8 mouse cellular contexts compared by ENCODE assay signal in the genomic region with DNA sequence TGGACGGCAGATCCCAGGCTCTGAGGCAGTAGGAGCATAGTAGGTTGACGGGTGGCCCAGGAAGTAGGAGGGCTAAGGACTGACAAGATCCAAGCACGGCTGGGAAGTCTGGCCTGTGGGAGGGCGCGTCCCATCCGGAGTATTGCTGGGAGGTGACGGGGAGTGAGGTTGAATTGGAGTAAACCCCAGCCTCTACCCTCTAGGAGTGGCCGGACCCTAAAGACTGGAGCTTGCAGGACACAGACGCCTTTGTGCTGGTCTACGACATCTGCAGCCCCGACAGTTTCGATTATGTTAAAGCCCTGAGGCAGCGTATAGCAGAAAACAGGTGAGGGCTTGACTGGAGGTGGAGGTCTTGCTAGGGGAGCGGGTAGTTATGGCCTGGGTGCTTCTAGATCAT. TPM values are rescaled to one million over a fixed set of nuclear protein-coding genes. Genes with fewer than 3 reads are reported as not detected.
DNase-seq lines count a peak whose midpoint lies in the region; ATAC-seq and TF ChIP-seq lines count a peak whose summit lies in the region.

No protein-coding gene starts in this region.

- no peak for TF ChIP-seq POLR2A in limb, embryonic 14.5 days (IDR thresholded peaks at IDR 0.05; ENCODE audit: borderline replicate concordance, extremely low read depth, insufficient read depth, insufficient read length)

- peaks cover 58% of the 10 kb centered on the region for H3K4me1 ChIP-seq in heart, embryonic 15.5 days (replicated peaks)
- peaks cover 41% of the 10 kb centered on the region for H3K4me1 ChIP-seq in lung, postnatal 0 days (ENCODE audit: insufficient read depth, low read depth, low read length)
- H3K4me1 ChIP-seq in embryonic facial prominence, embryonic 11.5 days (ENCODE audit: control insufficient read depth, insufficient read depth, low read length), result peaks cover 17% of the 10 kb centered on the region
- H3K4me1 ChIP-seq in limb, embryonic 14.5 days (ENCODE audit: control insufficient read depth, insufficient read depth, low read length), result peaks cover 45% of the 10 kb centered on the region

- TF ChIP-seq EP300 in lung, postnatal 0 days (IDR thresholded peaks at IDR 0.05), result no peak

- no peak overlapping the region for H3K4me2 ChIP-seq in heart, embryonic 15.5 days
- 0 out of 2 replicates have a peak overlapping the region, but pooled peaks have one; percentile 8 for H3K4me2 ChIP-seq in lung, postnatal 0 days (replicated peaks; ENCODE audit: low read depth, low read length)
- no peak overlapping the region for H3K4me2 ChIP-seq in embryonic facial prominence, embryonic 11.5 days (ENCODE audit: low read depth, low read length)
- H3K4me2 ChIP-seq in limb, embryonic 14.5 days (replicated peaks; ENCODE audit: low read depth, low read length, severe bottlenecking), result peak overlapping the region; percentile 94; the same call in 1 of the 2 replicates

- peak overlapping the region; percentile 0; the same call in 1 of the 2 replicates for H3K4me3 ChIP-seq in heart, embryonic 15.5 days
- H3K4me3 ChIP-seq in lung, postnatal 0 days (ENCODE audit: low read depth, low read length), result no peak overlapping the region
- H3K4me3 ChIP-seq in embryonic facial prominence, embryonic 11.5 days (ENCODE audit: low read depth, low read length), result no peak overlapping the region
- H3K4me3 ChIP-seq in limb, embryonic 14.5 days (replicated peaks; ENCODE audit: low read length), result peak overlapping the region; percentile 53

- ATAC-seq in heart, embryonic 15.5 days (replicated peaks; ENCODE audit: insufficient number of reproducible peaks, insufficient read depth, low FRiP score, low read depth), result no peak
- ATAC-seq in lung, postnatal 0 days, result no peak
- no peak for ATAC-seq in embryonic facial prominence, embryonic 11.5 days (replicated peaks; ENCODE audit: insufficient number of reproducible peaks, low FRiP score, low TSS enrichment, low read depth)
- no peak for ATAC-seq in limb, embryonic 14.5 days (ENCODE audit: low FRiP score, low read depth)

- H3K36me3 ChIP-seq in heart, embryonic 15.5 days, result no peaks in the 10 kb centered on the region
- peaks cover 4% of the 10 kb centered on the region; the same call in 1 of the 2 replicates for H3K36me3 ChIP-seq in lung, postnatal 0 days (ENCODE audit: insufficient read depth, low read length)
- no peaks in the 10 kb centered on the region for H3K36me3 ChIP-seq in embryonic facial prominence, embryonic 11.5 days (replicated peaks; ENCODE audit: control insufficient read depth, insufficient read depth, low read depth, low read length)
- peaks cover 21% of the 10 kb centered on the region for H3K36me3 ChIP-seq in limb, embryonic 14.5 days (ENCODE audit: control insufficient read depth, insufficient read depth, low read length)

- TF ChIP-seq CTCF in lung, postnatal 0 days (IDR thresholded peaks at IDR 0.05), result no peak

- no peak overlapping the region for H3K27ac ChIP-seq in heart, embryonic 15.5 days
- no peak overlapping the region for H3K27ac ChIP-seq in lung, postnatal 0 days (ENCODE audit: low read length)
- no peak overlapping the region for H3K27ac ChIP-seq in embryonic facial prominence, embryonic 11.5 days (replicated peaks; ENCODE audit: low read depth, low read length)
- H3K27ac ChIP-seq in limb, embryonic 14.5 days (replicated peaks; ENCODE audit: low read depth, low read length), result no peak overlapping the region

- H3K9ac ChIP-seq in heart, embryonic 15.5 days, result no peak overlapping the region
- H3K9ac ChIP-seq in lung, postnatal 0 days (replicated peaks; ENCODE audit: low read depth), result no peak overlapping the region
- no peak overlapping the region for H3K9ac ChIP-seq in embryonic facial prominence, embryonic 11.5 days (replicated peaks; ENCODE audit: low read length)
- no peak overlapping the region for H3K9ac ChIP-seq in limb, embryonic 14.5 days (ENCODE audit: low read depth, low read length, severe bottlenecking)

- H3K27me3 ChIP-seq in heart, embryonic 15.5 days, result peaks cover 80% of the 10 kb centered on the region
- H3K27me3 ChIP-seq in lung, postnatal 0 days (replicated peaks; ENCODE audit: insufficient read depth, low read length), result peaks cover 49% of the 10 kb centered on the region
- peaks cover 87% of the 10 kb centered on the region for H3K27me3 ChIP-seq in embryonic facial prominence, embryonic 11.5 days (ENCODE audit: control insufficient read depth, insufficient read depth, low read length)
- peaks cover 83% of the 10 kb centered on the region for H3K27me3 ChIP-seq in limb, embryonic 14.5 days (ENCODE audit: control insufficient read depth, insufficient read depth, low read length)

- no peaks in the 10 kb centered on the region for H3K9me3 ChIP-seq in heart, embryonic 15.5 days (replicated peaks)
- H3K9me3 ChIP-seq in lung, postnatal 0 days (ENCODE audit: low read length), result no peaks in the 10 kb centered on the region
- no peaks in the 10 kb centered on the region for H3K9me3 ChIP-seq in embryonic facial prominence, embryonic 11.5 days (replicated peaks; ENCODE audit: control insufficient read depth, low read length)
- no peaks in the 10 kb centered on the region for H3K9me3 ChIP-seq in limb, embryonic 14.5 days (ENCODE audit: control insufficient read depth, low read length)

- WGBS in heart, embryonic 15.5 days, result 25% methylated on average over 14 of the region's 14 CpGs
- 32% methylated on average over 14 of the region's 14 CpGs for WGBS in lung, postnatal 0 days
- WGBS in embryonic facial prominence, embryonic 11.5 days, result 17% methylated on average over 14 of the region's 14 CpGs
- 11% methylated on average over 14 of the region's 14 CpGs for WGBS in limb, embryonic 14.5 days

- no peak for DNase-seq in heart, adult 9 months (ENCODE audit: low spot score in 2 of 2)
- no peak for DNase-seq in lung, postnatal 0 days (ENCODE audit: low spot score)
- no peak for DNase-seq in lung, postnatal 36 days
- DNase-seq in embryonic facial prominence, embryonic 11.5 days (ENCODE audit: low spot score), result peak; percentile 34
- no peak for DNase-seq in limb, embryonic 14.5 days (ENCODE audit: low spot score)
- no peak for DNase-seq in MN1 (ENCODE audit: low spot score)
- DNase-seq in embryo, embryonic 11 days, result no peak

RNA-seq across cellular contexts. Expression of gene Rasl10a, which starts 1.3 kb away (rescaled TPM):
- 0.96 and 1.1 TPM in 2 replicates for polyA plus RNA-seq in heart, embryonic 15.5 days (2015; fragmentation: Nextera tagmentation; extraction: Ambion mirVana)
- polyA plus RNA-seq in lung, postnatal 0 days (2015; fragmentation: Nextera tagmentation; extraction: Ambion mirVana), result 2.3 and 2.5 TPM in 2 replicates
- 0.49 and 0.63 TPM in 2 replicates for polyA plus RNA-seq in embryonic facial prominence, embryonic 11.5 days (2014; fragmentation: Nextera tagmentation; extraction: Ambion mirVana)
- 8.6 and 11.2 TPM in 2 replicates for polyA plus RNA-seq in limb, embryonic 14.5 days (2012; rRNA removed)
- polyA plus RNA-seq in limb, embryonic 14.5 days (2014; fragmentation: Nextera tagmentation; extraction: Ambion mirVana), result 5.9 and 6.6 TPM in 2 replicates

RNA-seq across cellular contexts. Expression of gene Gas2l1, which starts 5.9 kb away (rescaled TPM):
- 19.4 and 28.2 TPM in 2 replicates for polyA plus RNA-seq in heart, embryonic 15.5 days (2015; fragmentation: Nextera tagmentation; extraction: Ambion mirVana)
- 31.2 and 33.3 TPM in 2 replicates for polyA plus RNA-seq in lung, postnatal 0 days (2015; fragmentation: Nextera tagmentation; extraction: Ambion mirVana)
- 24.1 and 27.8 TPM in 2 replicates for polyA plus RNA-seq in embryonic facial prominence, embryonic 11.5 days (2014; fragmentation: Nextera tagmentation; extraction: Ambion mirVana)
- polyA plus RNA-seq in limb, embryonic 14.5 days (2012; rRNA removed), result 41.4 and 54.1 TPM in 2 replicates
- 38.0 and 43.9 TPM in 2 replicates for polyA plus RNA-seq in limb, embryonic 14.5 days (2014; fragmentation: Nextera tagmentation; extraction: Ambion mirVana)

RNA-seq across cellular contexts. Expression of gene Rhbdd3, which starts 39.5 kb away (rescaled TPM):
- 26.2 and 30.9 TPM in 2 replicates for polyA plus RNA-seq in heart, embryonic 15.5 days (2015; fragmentation: Nextera tagmentation; extraction: Ambion mirVana)
- polyA plus RNA-seq in lung, postnatal 0 days (2015; fragmentation: Nextera tagmentation; extraction: Ambion mirVana), result 17.0 and 19.4 TPM in 2 replicates
- 15.3 and 21.4 TPM in 2 replicates for polyA plus RNA-seq in embryonic facial prominence, embryonic 11.5 days (2014; fragmentation: Nextera tagmentation; extraction: Ambion mirVana)
- 48.1 and 63.9 TPM in 2 replicates for polyA plus RNA-seq in limb, embryonic 14.5 days (2012; rRNA removed)
- 24.6 and 27.4 TPM in 2 replicates for polyA plus RNA-seq in limb, embryonic 14.5 days (2014; fragmentation: Nextera tagmentation; extraction: Ambion mirVana)

RNA-seq across cellular contexts. Expression of gene Ewsr1, which starts 39.8 kb away (rescaled TPM):
- 359 and 482 TPM in 2 replicates for polyA plus RNA-seq in heart, embryonic 15.5 days (2015; fragmentation: Nextera tagmentation; extraction: Ambion mirVana)
- polyA plus RNA-seq in lung, postnatal 0 days (2015; fragmentation: Nextera tagmentation; extraction: Ambion mirVana), result 274 and 290 TPM in 2 replicates
- polyA plus RNA-seq in embryonic facial prominence, embryonic 11.5 days (2014; fragmentation: Nextera tagmentation; extraction: Ambion mirVana), result 437 and 443 TPM in 2 replicates
- polyA plus RNA-seq in limb, embryonic 14.5 days (2012; rRNA removed), result 828 and 880 TPM in 2 replicates
- 357 and 409 TPM in 2 replicates for polyA plus RNA-seq in limb, embryonic 14.5 days (2014; fragmentation: Nextera tagmentation; extraction: Ambion mirVana)

Comparison
In these comparisons a context has a peak if more than half of its experiments do, and no peak if none do; other contexts are left out.
1. H3K4me2 ChIP-seq: peak in lung, postnatal 0 days (single experiment) and limb, embryonic 14.5 days (single experiment); none in heart, embryonic 15.5 days (single experiment) and embryonic facial prominence, embryonic 11.5 days (single experiment).
2. H3K4me3 ChIP-seq: peak in heart, embryonic 15.5 days (single experiment) and limb, embryonic 14.5 days (single experiment); none in lung, postnatal 0 days (single experiment) and embryonic facial prominence, embryonic 11.5 days (single experiment).